Mouse (Mus musculus) forebrain, embryonic 16.5 days (tissue): Measurements from ENCODE around the gene Ift172. TPM values are rescaled to one million over a fixed set of nuclear protein-coding genes. Genes with fewer than 3 reads are reported as not detected.

Experiments
- ATAC-seq: fragments of 200-750 bp; cut with Nextera tagmentation; 2 replicates; pipeline ENCODE4 v1.8.0; 2017; ENCODE audit warnings: mild to moderate bottlenecking, moderate library complexity
- H3K27ac ChIP-seq: fragments of 300-500 bp; sonication (generic); 2 replicates; pipeline ENCODE4 v1.5.1; 2014; ENCODE audit warnings: low read length, control low read depth
- H3K27me3 ChIP-seq: fragments of 300-500 bp; sonication (generic); replicated peaks from 2 replicates; pipeline ENCODE4 v1.6.1; 2014; ENCODE audit warnings: low read length; ENCODE audit not compliant: control insufficient read depth, insufficient read depth
- H3K36me3 ChIP-seq: fragments of 300-500 bp; sonication (generic); 2 replicates; pipeline ENCODE4 v1.6.1; 2014; ENCODE audit not compliant: control insufficient read depth, insufficient read depth
- H3K4me1 ChIP-seq: fragments of 300-500 bp; sonication (generic); replicated peaks from 2 replicates; pipeline ENCODE4 v1.6.1; 2014; ENCODE audit warnings: low read length; ENCODE audit not compliant: control insufficient read depth, insufficient read depth
- H3K4me2 ChIP-seq: fragments of 300-500 bp; sonication (generic); 2 replicates; pipeline ENCODE4 v1.6.1; 2014; ENCODE audit warnings: mild to moderate bottlenecking, low read length, control low read depth
- H3K4me3 ChIP-seq: fragments of 300-500 bp; sonication (generic); replicated peaks from 2 replicates; pipeline ENCODE4 v1.5.1; 2014; ENCODE audit warnings: mild to moderate bottlenecking, low read length, control low read depth
- H3K9ac ChIP-seq: fragments of 300-500 bp; sonication (generic); replicated peaks from 2 replicates; pipeline ENCODE4 v1.6.1; 2014; ENCODE audit warnings: low read depth, low read length, control low read depth
- H3K9me3 ChIP-seq: fragments of 300-500 bp; sonication (generic); 2 replicates; pipeline ENCODE4 v1.6.1; 2016; ENCODE audit warnings: low read length; ENCODE audit not compliant: control insufficient read depth
- WGBS: fragments of 180-500 bp; shearing (Covaris S2); extraction: QIAGEN DNeasy Blood & Tissue Kit; methylation state at CpG from one replicate; pipeline ENCODE4 v1.1.7; 2014; 5-methylcytosine and 5-hydroxymethylcytosine counted together
- polyA plus RNA-seq: library from polyadenylated mRNA; unstranded; fragments of >200 nt; fragmentation: Nextera tagmentation; extraction: Ambion mirVana; gene quantifications from 2 replicates; pipeline ENCODE4 v1.2.1, GENCODE M21; 2015

Ift172 gene
- polyA plus RNA-seq, 1 experiment from 2014 or later, result 39.4 TPM

DNA sequence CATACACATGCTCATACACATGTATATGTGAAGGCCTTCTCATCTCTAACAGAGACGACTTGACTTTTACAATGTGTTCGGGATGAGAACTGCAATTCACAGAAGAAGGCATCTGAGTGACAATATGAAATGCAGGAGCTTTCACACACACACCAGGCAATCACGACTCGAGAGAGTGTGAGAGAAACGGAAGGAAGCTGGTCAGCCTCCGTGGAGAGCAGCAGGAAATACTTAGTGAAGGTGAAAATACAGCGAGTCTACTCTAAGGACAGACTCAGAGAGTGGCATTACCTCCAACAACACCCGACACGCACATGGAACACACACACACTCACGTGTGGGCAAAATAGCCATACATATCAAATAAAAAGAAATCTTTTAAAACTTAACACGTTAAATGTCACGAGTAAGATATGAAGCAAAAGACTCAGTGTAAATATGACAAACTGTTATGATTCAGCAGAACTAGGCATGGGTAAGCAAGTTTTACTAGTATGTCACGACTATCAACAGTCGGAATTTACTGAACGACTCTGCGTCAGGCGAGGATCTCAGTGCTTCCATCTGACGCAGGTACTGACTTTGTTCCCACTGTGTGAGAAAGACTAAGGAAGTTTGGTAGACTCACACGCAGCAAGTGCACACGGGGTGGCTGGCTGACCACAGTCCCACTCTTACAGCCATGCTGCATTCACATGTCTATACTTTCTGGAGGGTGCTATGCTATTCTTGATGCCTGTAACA is 11.5 kb downstream of the Ift172 start:
- no peak overlapping the region for H3K4me3 ChIP-seq
- no peak for ATAC-seq
- no peaks in the 10 kb centered on the region for H3K9me3 ChIP-seq
- peaks cover 30% of the 10 kb centered on the region for H3K36me3 ChIP-seq
- no peak overlapping the region for H3K9ac ChIP-seq
- no peaks in the 10 kb centered on the region for H3K27me3 ChIP-seq
- WGBS, result 90% methylated on average over 20 of the region's 20 CpGs
- no peak overlapping the region for H3K4me2 ChIP-seq
- no peak overlapping the region for H3K27ac ChIP-seq
- no peaks in the 10 kb centered on the region for H3K4me1 ChIP-seq

DNA sequence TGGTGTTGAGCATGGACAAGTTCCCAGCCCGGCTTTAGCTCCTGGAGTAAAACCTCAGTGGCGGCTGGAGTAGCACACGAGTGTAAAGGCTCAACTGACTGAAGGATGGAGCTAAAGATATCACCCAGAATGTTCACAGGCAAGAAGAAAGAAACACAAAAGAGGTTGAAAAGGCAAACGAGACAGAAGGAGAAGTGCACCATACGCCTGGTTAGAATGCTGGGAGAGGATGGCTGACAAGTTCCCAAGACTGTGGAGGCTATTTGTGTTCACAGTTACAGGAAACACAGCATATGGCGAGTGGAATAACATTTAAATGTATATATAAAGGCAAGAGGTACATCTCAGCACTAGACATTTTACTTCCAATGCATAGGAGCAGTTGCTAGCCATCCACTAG is 17.9 kb downstream of the Ift172 start:
- WGBS, result 85% methylated on average over 6 of the region's 6 CpGs
- H3K36me3 ChIP-seq, result peaks cover 17% of the 10 kb centered on the region
- no peaks in the 10 kb centered on the region for H3K4me1 ChIP-seq
- H3K9me3 ChIP-seq, result no peaks in the 10 kb centered on the region
- no peak overlapping the region for H3K9ac ChIP-seq
- no peak for ATAC-seq
- H3K27ac ChIP-seq, result no peak overlapping the region
- no peak overlapping the region for H3K4me3 ChIP-seq
- no peak overlapping the region for H3K4me2 ChIP-seq
- no peaks in the 10 kb centered on the region for H3K27me3 ChIP-seq

DNA sequence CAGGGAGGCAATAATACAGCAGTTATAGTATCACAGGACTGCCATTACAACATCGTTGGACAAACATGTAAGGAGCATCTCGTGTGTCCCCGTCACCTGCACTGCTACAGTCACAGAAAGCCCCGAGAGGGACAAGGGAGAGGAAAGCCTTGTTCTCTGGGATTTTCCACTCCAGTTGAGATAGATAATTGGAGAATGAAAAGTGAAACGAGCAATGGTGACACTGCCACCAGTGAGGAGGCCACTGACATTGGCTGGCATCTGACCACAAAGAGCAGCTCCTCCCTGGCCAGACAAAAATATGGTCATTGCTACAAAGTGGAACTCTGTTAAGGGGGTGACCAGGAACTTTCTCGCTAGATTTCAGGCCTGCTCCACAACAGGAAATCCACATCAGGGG is 23.2 kb downstream of the Ift172 start:
- Histone ChIP-seq H3K27ac (no peak overlapping the region), H3K36me3 (peaks cover 29% of the 10 kb centered on the region), H3K27me3 (no peaks in the 10 kb centered on the region), H3K9ac (no peak overlapping the region), H3K4me1 (no peaks in the 10 kb centered on the region), H3K9me3 (no peaks in the 10 kb centered on the region), H3K4me2 (no peak overlapping the region), H3K4me3 (no peak overlapping the region)
- no peak for ATAC-seq
- WGBS, result 38% methylated on average over 6 of the region's 6 CpGs

DNA sequence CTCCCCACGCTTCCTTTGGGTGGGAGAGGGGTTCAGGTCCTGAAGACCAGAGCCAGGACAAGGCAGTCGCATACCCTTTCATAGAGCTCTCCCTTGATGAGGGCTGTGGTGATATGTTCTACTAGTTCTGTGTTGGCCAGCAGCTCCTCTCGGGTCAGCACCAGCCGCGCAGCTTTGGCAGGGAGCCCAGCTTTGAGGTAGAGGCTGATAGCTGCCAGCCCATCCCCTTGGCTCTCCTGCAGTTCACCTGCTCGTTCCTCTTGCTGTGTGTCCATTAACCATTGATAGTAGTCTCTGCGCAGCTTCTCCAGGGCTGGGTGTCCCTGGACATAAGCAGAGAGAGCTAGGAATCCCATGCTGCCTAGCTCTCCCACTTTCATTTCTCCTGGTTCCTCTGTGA is 24.8 kb downstream of the Ift172 start:
- no peak overlapping the region for H3K9ac ChIP-seq
- no peak for ATAC-seq
- H3K27ac ChIP-seq, result no peak overlapping the region
- H3K4me2 ChIP-seq, result no peak overlapping the region
- H3K9me3 ChIP-seq, result no peaks in the 10 kb centered on the region
- H3K4me3 ChIP-seq, result no peak overlapping the region
- H3K4me1 ChIP-seq, result no peaks in the 10 kb centered on the region
- 94% methylated on average over 7 of the region's 7 CpGs for WGBS
- no peaks in the 10 kb centered on the region for H3K27me3 ChIP-seq
- peaks cover 32% of the 10 kb centered on the region for H3K36me3 ChIP-seq

DNA sequence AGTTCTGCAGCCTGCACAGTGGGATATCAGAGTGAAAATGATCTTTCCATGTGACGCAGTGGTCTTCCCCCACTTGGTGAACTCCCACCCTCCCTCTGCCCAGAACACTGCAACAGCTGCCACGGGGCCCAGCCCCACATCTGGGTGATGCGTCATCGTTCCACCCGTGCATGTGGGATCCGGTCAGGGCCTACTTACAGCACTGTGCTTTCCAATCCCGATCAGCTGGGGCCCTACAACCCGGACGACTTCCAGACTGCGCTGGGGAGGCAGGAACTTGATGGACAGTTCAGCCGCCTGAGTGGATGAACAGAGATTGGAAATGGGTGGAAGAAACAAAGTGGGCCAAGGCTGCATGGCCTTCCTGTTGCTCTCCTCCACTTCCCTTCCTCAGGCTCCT is 33.3 kb downstream of the Ift172 start:
- no peaks in the 10 kb centered on the region for H3K4me1 ChIP-seq
- 93% methylated on average over 11 of the region's 11 CpGs for WGBS

DNA sequence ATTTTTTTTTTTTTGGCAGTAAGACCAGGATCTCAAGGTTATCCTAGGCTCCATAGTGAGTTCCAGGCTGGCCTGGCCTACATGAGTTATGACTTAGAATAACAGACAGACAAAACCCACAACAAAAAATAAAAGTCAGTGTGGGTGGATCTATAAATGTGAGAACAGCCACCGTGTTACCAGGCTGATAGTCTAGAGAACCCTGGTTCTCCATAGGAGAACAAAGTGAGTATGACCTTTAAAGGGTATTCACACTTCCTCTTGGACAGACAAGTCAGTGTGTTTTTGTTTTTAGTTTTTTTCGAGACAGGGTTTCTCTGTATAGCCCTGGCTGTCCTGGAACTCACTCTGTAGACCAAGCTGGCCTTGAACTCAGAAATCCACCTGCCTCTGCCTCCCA is 34.9 kb downstream of the Ift172 start:
- peaks cover 9% of the 10 kb centered on the region for H3K36me3 ChIP-seq
- no peak overlapping the region for H3K27ac ChIP-seq
- no peak overlapping the region for H3K4me2 ChIP-seq
- H3K9ac ChIP-seq, result no peak overlapping the region
- 90% methylated on average over 2 of the region's 2 CpGs for WGBS
- no peaks in the 10 kb centered on the region for H3K27me3 ChIP-seq
- ATAC-seq, result no peak
- no peaks in the 10 kb centered on the region for H3K9me3 ChIP-seq
- H3K4me3 ChIP-seq, result no peak overlapping the region
- H3K4me1 ChIP-seq, result 0 out of 2 replicates have a peak, but pooled peaks cover 2% of the 10 kb centered on the region

More for the DNA sequence above, 33.3 kb downstream of the Ift172 start:
- no peak overlapping the region for H3K4me2 ChIP-seq
- H3K9me3 ChIP-seq, result no peaks in the 10 kb centered on the region
- ATAC-seq, result no peak
- H3K4me3 ChIP-seq, result no peak overlapping the region
- H3K36me3 ChIP-seq, result peaks cover 8% of the 10 kb centered on the region
- no peak overlapping the region for H3K27ac ChIP-seq
- no peaks in the 10 kb centered on the region for H3K27me3 ChIP-seq
- H3K9ac ChIP-seq, result no peak overlapping the region

DNA sequence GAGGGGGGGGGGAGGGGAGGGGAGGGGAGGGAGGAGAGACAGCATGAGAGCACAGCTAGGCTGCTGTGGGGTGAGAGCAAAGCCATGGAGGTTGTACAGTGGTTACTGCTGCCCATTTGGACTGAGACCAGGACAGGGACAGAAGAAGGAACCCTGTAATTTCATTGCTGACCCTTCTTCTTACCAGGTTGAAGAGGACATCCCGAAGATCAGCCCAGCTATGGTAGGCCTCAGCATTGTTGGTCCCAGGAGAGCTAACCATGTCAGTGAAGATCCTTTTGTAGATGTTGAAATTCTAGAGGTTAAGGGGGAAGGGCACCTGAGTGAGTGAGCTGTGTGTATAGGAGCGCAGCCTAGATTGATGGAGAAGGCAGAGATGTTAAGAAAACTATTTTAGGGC is 35.5 kb downstream of the Ift172 start:
- Histone ChIP-seq H3K9ac (no peak overlapping the region), H3K4me1 (0 out of 2 replicates have a peak, but pooled peaks cover 2% of the 10 kb centered on the region), H3K9me3 (no peaks in the 10 kb centered on the region), H3K27me3 (no peaks in the 10 kb centered on the region), H3K27ac (no peak overlapping the region), H3K4me3 (no peak overlapping the region), H3K4me2 (no peak overlapping the region), H3K36me3 (peaks cover 9% of the 10 kb centered on the region)
- 90% methylated on average over 2 of the region's 2 CpGs for WGBS
- ATAC-seq, result no peak

DNA sequence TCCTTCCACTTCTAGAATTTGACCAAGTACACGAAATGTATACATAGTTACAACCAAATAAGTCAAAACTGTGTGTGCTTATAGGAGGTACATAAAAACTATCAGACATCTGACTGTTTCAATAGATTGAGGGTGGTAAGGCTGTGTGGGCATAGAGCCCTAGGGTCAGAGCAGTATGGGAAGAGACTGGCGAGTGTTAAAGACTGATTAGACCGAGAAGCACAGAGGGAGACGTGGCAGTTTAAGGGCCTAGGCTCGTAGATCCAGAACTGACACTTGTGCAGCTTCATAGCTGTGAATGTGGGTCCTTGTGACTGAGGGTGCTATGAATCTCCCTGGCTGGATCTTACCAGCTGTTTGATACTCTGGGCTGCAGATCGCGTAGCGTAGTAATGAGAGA is 36.0 kb downstream of the Ift172 start:
- Histone ChIP-seq H3K9ac (no peak overlapping the region), H3K27ac (no peak overlapping the region), H3K36me3 (peaks cover 12% of the 10 kb centered on the region), H3K4me2 (no peak overlapping the region), H3K4me1 (0 out of 2 replicates have a peak, but pooled peaks cover 2% of the 10 kb centered on the region), H3K27me3 (no peaks in the 10 kb centered on the region), H3K9me3 (no peaks in the 10 kb centered on the region), H3K4me3 (no peak overlapping the region)
- ATAC-seq, result no peak
- WGBS, result 87% methylated on average over 8 of the region's 8 CpGs

DNA sequence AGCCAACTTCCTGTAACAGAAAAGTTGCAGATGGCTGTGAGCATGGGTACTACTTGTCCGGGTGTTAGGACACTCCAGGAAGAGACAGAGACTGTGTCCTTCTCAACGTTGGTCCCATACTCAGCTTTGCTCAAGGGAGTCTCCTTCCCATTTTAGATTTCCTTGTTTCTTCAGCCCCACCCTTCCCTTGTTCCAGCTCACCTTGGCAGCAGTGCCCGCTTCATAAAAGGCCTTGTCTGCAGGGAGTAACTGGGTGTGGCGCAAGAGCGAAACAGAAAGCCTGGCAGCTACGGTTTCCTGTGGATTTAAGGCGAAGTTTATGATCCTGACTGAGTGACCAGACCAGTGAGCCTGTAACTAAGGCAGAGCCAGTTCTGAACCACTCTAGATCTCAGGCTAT is 36.5 kb downstream of the Ift172 start:
- WGBS, result 92% methylated on average over 7 of the region's 7 CpGs
- H3K36me3 ChIP-seq, result peaks cover 17% of the 10 kb centered on the region
- H3K4me2 ChIP-seq, result no peak overlapping the region
- H3K4me1 ChIP-seq, result 0 out of 2 replicates have a peak, but pooled peaks cover 2% of the 10 kb centered on the region
- H3K27me3 ChIP-seq, result no peaks in the 10 kb centered on the region
- H3K9me3 ChIP-seq, result no peaks in the 10 kb centered on the region
- H3K4me3 ChIP-seq, result no peak overlapping the region
- no peak overlapping the region for H3K27ac ChIP-seq
- H3K9ac ChIP-seq, result no peak overlapping the region
- ATAC-seq, result no peak
